Mouse (Mus musculus) G1E (cell line): Measurements from ENCODE around the gene Vmn2r19.

Experiments
- CTCF ChIP-seq: IDR thresholded peaks from 2 replicates; pipeline ENCODE4 v1.5.1; 2012; ENCODE audit warnings: low read depth, low read length, inconsistent platforms, mixed read lengths
- GATA1 ChIP-seq: IDR thresholded peaks from 2 replicates; pipeline ENCODE4 v1.6.1; 2012; ENCODE audit warnings: borderline replicate concordance, low read length, inconsistent platforms, mixed read lengths
- TAL1 ChIP-seq: conservative IDR thresholded peaks from 2 replicates; pipeline ENCODE4 v1.6.1; 2012; ENCODE audit warnings: low read depth, low read length, inconsistent platforms, mixed read lengths

- TF ChIP-seq CTCF (no peak), TAL1 (no peak), GATA1 (no peak)
These were observed 11.4 kb upstream of the Vmn2r19 start for GRCm38 (mm10) chr6:123296687-123297086.
